Comparison of ENCODE assay signal across 12 mouse cellular contexts in genomic region chr6:142058281-142058680, GRCm38 (mm10). TPM values are rescaled to one million over a fixed set of nuclear protein-coding genes. Genes with fewer than 3 reads are reported as not detected.
"Had no signal": no experiment of that assay in that cellular context is flagged by ENCODE, and none has a peak within 500 bp of the region (broad histone marks: within the 10 kb centered on the region; RNA-seq: fewer than 3 reads in every experiment).

No protein-coding gene starts in this region.

RNA-seq across cellular contexts. Expression of gene Gm6614, which starts 47.1 kb away (rescaled TPM):
- total RNA-seq: neutrophil, adult 5-6 weeks had no signal
- polyA plus RNA-seq: neural tube, embryonic 15.5 days; small intestine, adult 2 months; spleen, adult 2 months; stomach, embryonic 14.5 days; stomach, embryonic 15.5 days; stomach, embryonic 16.5 days; stomach, postnatal 0 days; testis, adult 2 months; thymus, adult 2 months; thymus, postnatal 0 days; urinary bladder, adult 2 months had no signal
